Mouse (Mus musculus): Measurements from ENCODE around the gene Sp4.

The Sp4 gene

GRCm38 (mm10) chr12:118301072-118301865, at the start of gene Sp4:
Sp4 (minus strand) TSS chr12:118301440.
- DNase-seq (ENCODE audit: inconsistent ontology term), result peak; percentile 97

GRCm38 (mm10) chr12:118339107-118339506, 37.9 kb upstream of the Sp4 start:
- DNase-seq (ENCODE audit: inconsistent ontology term), result no peak

- DNase-seq (ENCODE audit: inconsistent ontology term), result no peak
These were observed 37.0 kb upstream of the Sp4 start for GRCm38 (mm10) chr12:118338243-118338642.

- no peak for DNase-seq (ENCODE audit: inconsistent ontology term)
These were observed 36.1 kb upstream of the Sp4 start for GRCm38 (mm10) chr12:118337291-118337690.

GRCm38 (mm10) chr12:118328739-118329249, 27.6 kb upstream of the Sp4 start:
- no peak for DNase-seq (ENCODE audit: inconsistent ontology term)

- no peak for DNase-seq (ENCODE audit: inconsistent ontology term)
These were observed 26.3 kb upstream of the Sp4 start for GRCm38 (mm10) chr12:118327566-118327965.

GRCm38 (mm10) chr12:118326161-118326560, 24.9 kb upstream of the Sp4 start:
- DNase-seq (ENCODE audit: inconsistent ontology term), result no peak

GRCm38 (mm10) chr12:118320076-118320475, 18.8 kb upstream of the Sp4 start:
- DNase-seq (ENCODE audit: inconsistent ontology term), result no peak

- DNase-seq (ENCODE audit: inconsistent ontology term), result no peak
These were observed 13.2 kb upstream of the Sp4 start for GRCm38 (mm10) chr12:118314477-118314845.

GRCm38 (mm10) chr12:118313805-118314476, 12.7 kb upstream of the Sp4 start:
- DNase-seq (ENCODE audit: inconsistent ontology term), result no peak

- DNase-seq (ENCODE audit: inconsistent ontology term), result no peak
These were observed 2.3 kb upstream of the Sp4 start for GRCm38 (mm10) chr12:118303586-118303985.

GRCm38 (mm10) chr12:118303066-118303465, 1.8 kb upstream of the Sp4 start:
- DNase-seq (ENCODE audit: inconsistent ontology term), result no peak

GRCm38 (mm10) chr12:118301866-118302835, 911 bp upstream of the Sp4 start:
- DNase-seq (ENCODE audit: inconsistent ontology term), result peak; percentile 100

GRCm38 (mm10) chr12:118300754-118301071, 527 bp downstream of the Sp4 start:
- DNase-seq (ENCODE audit: inconsistent ontology term), result no peak

GRCm38 (mm10) chr12:118299956-118300355, 1.3 kb downstream of the Sp4 start:
- peak; percentile 50 for DNase-seq (ENCODE audit: inconsistent ontology term)

- DNase-seq (ENCODE audit: inconsistent ontology term), result no peak
These were observed 2.1 kb downstream of the Sp4 start for GRCm38 (mm10) chr12:118299172-118299571.

GRCm38 (mm10) chr12:118298516-118298915, 2.7 kb downstream of the Sp4 start:
- DNase-seq (ENCODE audit: inconsistent ontology term), result no peak

- no peak for DNase-seq (ENCODE audit: inconsistent ontology term)
These were observed 5.0 kb downstream of the Sp4 start for GRCm38 (mm10) chr12:118296236-118296635.

GRCm38 (mm10) chr12:118295793-118296192, 5.4 kb downstream of the Sp4 start:
- DNase-seq (ENCODE audit: inconsistent ontology term), result no peak

- DNase-seq (ENCODE audit: inconsistent ontology term), result no peak
These were observed 12.3 kb downstream of the Sp4 start for GRCm38 (mm10) chr12:118288947-118289346.

- DNase-seq (ENCODE audit: inconsistent ontology term), result no peak
These were observed 16.1 kb downstream of the Sp4 start for GRCm38 (mm10) chr12:118285099-118285498.

- no peak for DNase-seq (ENCODE audit: inconsistent ontology term)
These were observed 19.3 kb downstream of the Sp4 start for GRCm38 (mm10) chr12:118281961-118282360.

All from Muller cell, postnatal 12 days (primary cell).